19 mouse cellular contexts compared by ENCODE assay signal in genomic region chr1:52655153-52655552, GRCm38 (mm10). TPM values are rescaled to one million over a fixed set of nuclear protein-coding genes. Genes with fewer than 3 reads are reported as not detected.
A peak's percentile ranks its signal among the peaks of the same experiment; 100 is the strongest.
DNase-seq lines count a peak whose midpoint lies in the region; ATAC-seq lines count a peak whose summit lies in the region.
"Had no signal": no experiment of that assay in that cellular context is flagged by ENCODE, and none has a peak within 500 bp of the region (broad histone marks: within the 10 kb centered on the region; RNA-seq: fewer than 3 reads in every experiment).

No protein-coding gene starts in this region.

- no peaks in the 10 kb centered on the region for H3K36me3 ChIP-seq in liver, embryonic 16.5 days (ENCODE audit: control insufficient read depth, insufficient read depth)
- peaks cover 8% of the 10 kb centered on the region for H3K36me3 ChIP-seq in forebrain, embryonic 12.5 days (replicated peaks)
- no peaks in the 10 kb centered on the region for H3K36me3 ChIP-seq in hindbrain, embryonic 11.5 days (ENCODE audit: control insufficient read depth, insufficient read depth, low read length)

- no peak for DNase-seq in liver
- DNase-seq in c-Kit-positive CD71-negative TER-119-negative erythroid progenitor cells, embryonic 14.5 days (ENCODE audit: low read depth), result peak; percentile 23
- peak; percentile 24 to 60 for DNase-seq in natural killer cell, adult 2 months (ENCODE audit: low spot score in 2 of 2)
- peak; percentile 58 for DNase-seq in thymus, postnatal 25 days
- no peak for DNase-seq in heart, postnatal 25 days (ENCODE audit: low spot score)
- DNase-seq in hindbrain, embryonic 11.5 days (ENCODE audit: low spot score), result no peak
- DNase-seq: adrenal gland, postnatal 25 days; cerebellum, adult 9-11 months; gastrocnemius, adult 2 months; kidney, adult 9 months; lung, embryonic 14.5 days; right cerebral cortex, postnatal 4 days had no signal

- intact Hi-C loops in heart, postnatal 25 days (cut with DNase I), result no loop called here

- WGBS in liver, embryonic 16.5 days (ENCODE audit: insufficient replicate concordance), result 24% methylated on average over 4 of the region's 4 CpGs
- 91% methylated on average over 4 of the region's 4 CpGs for WGBS in forebrain, embryonic 12.5 days
- WGBS in hindbrain, embryonic 11.5 days, result 71% methylated on average over 4 of the region's 4 CpGs

- H3K27ac ChIP-seq in liver, embryonic 16.5 days (ENCODE audit: low read length), result 0 out of 2 replicates have a peak overlapping the region, but pooled peaks have one; percentile 9
- no peak overlapping the region for H3K27ac ChIP-seq in forebrain, embryonic 12.5 days
- no peak overlapping the region for H3K27ac ChIP-seq in hindbrain, embryonic 11.5 days (ENCODE audit: low read depth, low read length)
- H3K27ac ChIP-seq: embryonic facial prominence, embryonic 13.5 days; forebrain, embryonic 15.5 days; gastrocnemius, adult 2 months; heart, embryonic 13.5 days; hindbrain, embryonic 14.5 days; limb, embryonic 10.5 days had no signal

- no peak overlapping the region for H3K9ac ChIP-seq in liver, embryonic 16.5 days (ENCODE audit: low read depth, low read length)
- no peak overlapping the region for H3K9ac ChIP-seq in forebrain, embryonic 12.5 days
- H3K9ac ChIP-seq in hindbrain, embryonic 11.5 days (ENCODE audit: low read depth, low read length), result no peak overlapping the region
- H3K9ac ChIP-seq: embryonic facial prominence, embryonic 13.5 days; forebrain, embryonic 15.5 days; heart, embryonic 13.5 days; hindbrain, embryonic 14.5 days; lung, embryonic 14.5 days had no signal

- no peak overlapping the region for H3K4me3 ChIP-seq in liver, embryonic 16.5 days (ENCODE audit: low read depth, low read length)
- no peak overlapping the region for H3K4me3 ChIP-seq in forebrain, embryonic 12.5 days (replicated peaks)
- H3K4me3 ChIP-seq in hindbrain, embryonic 11.5 days (ENCODE audit: low read depth, low read length), result no peak overlapping the region
- H3K4me3 ChIP-seq: embryonic facial prominence, embryonic 13.5 days; forebrain, embryonic 15.5 days; gastrocnemius, adult 2 months; heart, embryonic 13.5 days; limb, embryonic 10.5 days had no signal

- H3K4me1 ChIP-seq in liver, embryonic 16.5 days (ENCODE audit: control insufficient read depth, low read depth, low read length), result no peaks in the 10 kb centered on the region; the same call in 1 of the 2 replicates
- no peaks in the 10 kb centered on the region for H3K4me1 ChIP-seq in forebrain, embryonic 12.5 days
- H3K4me1 ChIP-seq in hindbrain, embryonic 11.5 days (replicated peaks; ENCODE audit: control insufficient read depth, insufficient read depth, low read length), result no peaks in the 10 kb centered on the region
- H3K4me1 ChIP-seq: forebrain, embryonic 15.5 days had no signal

- no peaks in the 10 kb centered on the region for H3K9me3 ChIP-seq in liver, embryonic 16.5 days (replicated peaks; ENCODE audit: control insufficient read depth, low read length)
- H3K9me3 ChIP-seq in forebrain, embryonic 12.5 days, result no peaks in the 10 kb centered on the region
- H3K9me3 ChIP-seq in hindbrain, embryonic 11.5 days (ENCODE audit: control insufficient read depth, low read length), result no peaks in the 10 kb centered on the region
- H3K9me3 ChIP-seq: embryonic facial prominence, embryonic 13.5 days; forebrain, embryonic 15.5 days; heart, embryonic 13.5 days; limb, embryonic 10.5 days had no signal

- no peak overlapping the region for H3K4me2 ChIP-seq in liver, embryonic 16.5 days (ENCODE audit: low read depth, low read length)
- no peak overlapping the region for H3K4me2 ChIP-seq in forebrain, embryonic 12.5 days
- no peak overlapping the region for H3K4me2 ChIP-seq in hindbrain, embryonic 11.5 days (replicated peaks; ENCODE audit: low read depth, low read length)
- H3K4me2 ChIP-seq: embryonic facial prominence, embryonic 13.5 days; forebrain, embryonic 15.5 days; heart, embryonic 13.5 days; hindbrain, embryonic 14.5 days; lung, embryonic 14.5 days had no signal

- ATAC-seq in liver, embryonic 16.5 days (ENCODE audit: low read depth), result 0 out of 2 replicates have a peak, but pooled peaks have one; percentile 11
- no peak for ATAC-seq in forebrain, embryonic 12.5 days (ENCODE audit: low FRiP score)
- ATAC-seq in hindbrain, embryonic 11.5 days (ENCODE audit: low FRiP score), result no peak
- ATAC-seq: forebrain, embryonic 15.5 days had no signal

- H3K27me3 ChIP-seq in liver, embryonic 16.5 days (ENCODE audit: control insufficient read depth, insufficient read depth, low read depth, low read length), result no peaks in the 10 kb centered on the region
- no peaks in the 10 kb centered on the region for H3K27me3 ChIP-seq in forebrain, embryonic 12.5 days
- H3K27me3 ChIP-seq in hindbrain, embryonic 11.5 days (ENCODE audit: control insufficient read depth, insufficient read depth, low read length), result no peaks in the 10 kb centered on the region
- H3K27me3 ChIP-seq: embryonic facial prominence, embryonic 13.5 days; forebrain, embryonic 15.5 days; heart, embryonic 13.5 days had no signal

RNA-seq across cellular contexts. Expression of gene Nemp2, which starts 24.6 kb away (rescaled TPM):
- 1.3 and 1.5 TPM in 2 replicates for polyA plus RNA-seq in liver, embryonic 16.5 days (2015; fragmentation: Nextera tagmentation; extraction: Ambion mirVana)
- 10.9 and 12.2 TPM in 2 replicates for polyA plus RNA-seq in forebrain, embryonic 12.5 days (2016; fragmentation: Nextera tagmentation; extraction: Ambion mirVana)
- total RNA-seq in heart, postnatal 25 days (2021), result 1 to 10 TPM in 1 of 2 experiments, under 1 TPM in 1; 0.92 to 1.2 TPM
- 11.7 and 12.2 TPM in 2 replicates for polyA plus RNA-seq in hindbrain, embryonic 11.5 days (2014; fragmentation: Nextera tagmentation; extraction: Ambion mirVana)

Comparison
In these comparisons a context has a peak if more than half of its experiments do, and no peak if none do; other contexts are left out.
1. DNase-seq: peak in c-Kit-positive CD71-negative TER-119-negative erythroid progenitor cells, embryonic 14.5 days (single experiment), natural killer cell, adult 2 months (2 of 2) and thymus, postnatal 25 days (single experiment); none in liver (single experiment), heart, postnatal 25 days (single experiment) and hindbrain, embryonic 11.5 days (single experiment).